Comparison of ENCODE assay signal across 22 mouse cellular contexts in the genomic region with DNA sequence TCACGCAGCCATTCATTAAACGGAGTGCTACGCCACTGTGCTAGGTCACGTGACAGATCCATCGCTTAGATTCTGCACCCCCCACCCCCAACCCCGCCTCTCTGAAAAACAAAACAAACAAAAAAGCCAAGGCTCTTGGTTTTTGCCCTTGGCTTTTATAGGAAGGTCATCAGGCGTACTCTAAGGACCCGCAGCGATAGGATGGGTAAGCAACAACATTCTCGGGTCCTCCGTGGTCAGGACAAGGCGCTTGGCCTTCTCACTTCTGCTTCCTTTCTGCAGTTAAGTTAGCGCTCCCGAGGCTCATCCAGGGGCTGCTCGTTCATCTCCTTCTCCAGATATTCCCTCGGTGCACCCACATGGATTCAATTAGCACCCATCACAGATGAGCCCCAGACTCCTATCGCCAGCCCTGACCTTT.
DNase-seq lines count a peak whose midpoint lies in the region; ATAC-seq lines count a peak whose summit lies in the region.
"Had no signal": no experiment of that assay in that cellular context is flagged by ENCODE, and none has a peak within 500 bp of the region (broad histone marks: within the 10 kb centered on the region; RNA-seq: fewer than 3 reads in every experiment).

No protein-coding gene starts in this region.

- DNase-seq in forebrain, embryonic 10.5 days (ENCODE audit: extremely low spot score, low spot score), result no peak
- DNase-seq in ES-CJ7 (ENCODE audit: low read depth, low spot score), result peak; percentile 75
- DNase-seq in adrenal gland, postnatal 14 days, result peak; percentile 57
- no peak for DNase-seq in limb, embryonic 10.5 days (ENCODE audit: low spot score)
- DNase-seq in gastrocnemius, postnatal 14 days, result no peak
- DNase-seq: cerebellum, adult 11 months; cerebellum, postnatal 10 days; forebrain, postnatal 0 days; heart, postnatal 14 days; layer of hippocampus, postnatal 36 days; right cerebral cortex, adult 18-20 months had no signal

- intact Hi-C loops in gastrocnemius, postnatal 14 days (cut with DNase I; ENCODE audit: low total_unique reads), result no loop called here

- H3K9me3 ChIP-seq in forebrain, embryonic 10.5 days, result no peaks in the 10 kb centered on the region
- no peaks in the 10 kb centered on the region for H3K9me3 ChIP-seq in forebrain, embryonic 12.5 days
- no peaks in the 10 kb centered on the region for H3K9me3 ChIP-seq in limb, embryonic 10.5 days (replicated peaks)
- H3K9me3 ChIP-seq: embryonic facial prominence, embryonic 12.5 days; heart, embryonic 12.5 days; hindbrain, embryonic 13.5 days; limb, embryonic 15.5 days; liver, embryonic 15.5 days; midbrain, embryonic 13.5 days; neural tube, embryonic 12.5 days had no signal

- no peak for ATAC-seq in forebrain, embryonic 12.5 days (ENCODE audit: low FRiP score)
- no peak for ATAC-seq in erythroblast, adult 5-6 weeks (replicated peaks; ENCODE audit: low FRiP score, poor library complexity, severe bottlenecking)
- ATAC-seq: forebrain, postnatal 0 days; inflammation-experienced regulatory T-cells, adult 6 months; lung, postnatal 0 days; midbrain, embryonic 13.5 days had no signal

- H3K9ac ChIP-seq in forebrain, embryonic 12.5 days, result no peak overlapping the region
- H3K9ac ChIP-seq: embryonic facial prominence, embryonic 12.5 days; forebrain, postnatal 0 days; heart, embryonic 12.5 days; hindbrain, embryonic 13.5 days; limb, embryonic 15.5 days; liver, embryonic 15.5 days; midbrain, embryonic 13.5 days; neural tube, embryonic 12.5 days had no signal

- H3K27ac ChIP-seq in forebrain, embryonic 10.5 days, result peak overlapping the region; percentile 22; the same call in 1 of the 2 replicates
- no peak overlapping the region for H3K27ac ChIP-seq in forebrain, embryonic 12.5 days
- H3K27ac ChIP-seq in limb, embryonic 10.5 days, result 0 out of 2 replicates have a peak overlapping the region, but pooled peaks have one; percentile 7
- H3K27ac ChIP-seq: embryonic facial prominence, embryonic 12.5 days; hindbrain, embryonic 13.5 days; limb, embryonic 15.5 days; liver, embryonic 15.5 days; midbrain, embryonic 13.5 days; neural tube, embryonic 12.5 days had no signal

- no peak overlapping the region for H3K4me2 ChIP-seq in forebrain, embryonic 12.5 days
- H3K4me2 ChIP-seq: embryonic facial prominence, embryonic 12.5 days; heart, embryonic 12.5 days; hindbrain, embryonic 13.5 days; limb, embryonic 15.5 days; liver, embryonic 15.5 days; midbrain, embryonic 13.5 days; neural tube, embryonic 12.5 days had no signal

- no peaks in the 10 kb centered on the region for H3K27me3 ChIP-seq in forebrain, embryonic 10.5 days (ENCODE audit: poor library complexity, severe bottlenecking)
- H3K27me3 ChIP-seq in forebrain, embryonic 12.5 days, result 0 out of 2 replicates have a peak, but pooled peaks cover 2% of the 10 kb centered on the region
- no peaks in the 10 kb centered on the region for H3K27me3 ChIP-seq in limb, embryonic 10.5 days (ENCODE audit: low read depth, poor library complexity, severe bottlenecking)
- H3K27me3 ChIP-seq: embryonic facial prominence, embryonic 12.5 days; heart, embryonic 12.5 days; limb, embryonic 15.5 days; liver, embryonic 15.5 days; midbrain, embryonic 13.5 days; neural tube, embryonic 12.5 days had no signal

- peaks cover 84% of the 10 kb centered on the region for H3K4me1 ChIP-seq in forebrain, embryonic 10.5 days
- peaks cover 31% of the 10 kb centered on the region for H3K4me1 ChIP-seq in forebrain, embryonic 12.5 days
- H3K4me1 ChIP-seq in limb, embryonic 10.5 days, result peaks cover 88% of the 10 kb centered on the region
- H3K4me1 ChIP-seq: liver, embryonic 15.5 days had no signal

- H3K4me3 ChIP-seq in forebrain, embryonic 10.5 days, result no peak overlapping the region
- no peak overlapping the region for H3K4me3 ChIP-seq in forebrain, embryonic 12.5 days (replicated peaks)
- no peak overlapping the region for H3K4me3 ChIP-seq in limb, embryonic 10.5 days
- H3K4me3 ChIP-seq: embryonic facial prominence, embryonic 12.5 days; heart, embryonic 12.5 days; hindbrain, embryonic 13.5 days; limb, embryonic 15.5 days; liver, embryonic 15.5 days; midbrain, embryonic 13.5 days; neural tube, embryonic 12.5 days had no signal

- 79% methylated on average over 17 of the region's 17 CpGs for WGBS in forebrain, embryonic 10.5 days
- WGBS in forebrain, embryonic 12.5 days, result 83% methylated on average over 17 of the region's 17 CpGs
- WGBS in limb, embryonic 10.5 days, result 47% methylated on average over 17 of the region's 17 CpGs

- peaks cover 78% of the 10 kb centered on the region for H3K36me3 ChIP-seq in forebrain, embryonic 10.5 days (replicated peaks)
- no peaks in the 10 kb centered on the region for H3K36me3 ChIP-seq in forebrain, embryonic 12.5 days (replicated peaks)
- H3K36me3 ChIP-seq in limb, embryonic 10.5 days, result peaks cover 68% of the 10 kb centered on the region
- H3K36me3 ChIP-seq: heart, embryonic 12.5 days; hindbrain, embryonic 13.5 days; limb, embryonic 15.5 days; liver, embryonic 15.5 days; midbrain, embryonic 13.5 days; neural tube, embryonic 12.5 days had no signal

Comparison
In these comparisons a context has a peak if more than half of its experiments do, and no peak if none do; other contexts are left out.
1. DNase-seq: peak in ES-CJ7 (single experiment) and adrenal gland, postnatal 14 days (single experiment); none in forebrain, embryonic 10.5 days (single experiment), limb, embryonic 10.5 days (single experiment) and gastrocnemius, postnatal 14 days (single experiment).